Mouse (Mus musculus) thymus, postnatal 0 days (tissue): ENCODE measurements around the gene Ppil2. TPM values are rescaled to one million over a fixed set of nuclear protein-coding genes. Genes with fewer than 3 reads are reported as not detected.
A peak's percentile ranks its signal among the peaks of the same experiment; 100 is the strongest.

Source experiments
- DNase-seq: peaks from one replicate; pipeline ENCODE4 v3.0.0-alpha.2; 2015; ENCODE audit warnings: low spot score
- polyA plus RNA-seq: library from polyadenylated mRNA; unstranded; fragments of >200 nt; fragmentation: Nextera tagmentation; extraction: Ambion mirVana; gene quantifications from 2 replicates; pipeline ENCODE4 v1.2.1, GENCODE M21; 2015

The Ppil2 gene
- polyA plus RNA-seq: 148 and 150 TPM in 2 replicates

DNA sequence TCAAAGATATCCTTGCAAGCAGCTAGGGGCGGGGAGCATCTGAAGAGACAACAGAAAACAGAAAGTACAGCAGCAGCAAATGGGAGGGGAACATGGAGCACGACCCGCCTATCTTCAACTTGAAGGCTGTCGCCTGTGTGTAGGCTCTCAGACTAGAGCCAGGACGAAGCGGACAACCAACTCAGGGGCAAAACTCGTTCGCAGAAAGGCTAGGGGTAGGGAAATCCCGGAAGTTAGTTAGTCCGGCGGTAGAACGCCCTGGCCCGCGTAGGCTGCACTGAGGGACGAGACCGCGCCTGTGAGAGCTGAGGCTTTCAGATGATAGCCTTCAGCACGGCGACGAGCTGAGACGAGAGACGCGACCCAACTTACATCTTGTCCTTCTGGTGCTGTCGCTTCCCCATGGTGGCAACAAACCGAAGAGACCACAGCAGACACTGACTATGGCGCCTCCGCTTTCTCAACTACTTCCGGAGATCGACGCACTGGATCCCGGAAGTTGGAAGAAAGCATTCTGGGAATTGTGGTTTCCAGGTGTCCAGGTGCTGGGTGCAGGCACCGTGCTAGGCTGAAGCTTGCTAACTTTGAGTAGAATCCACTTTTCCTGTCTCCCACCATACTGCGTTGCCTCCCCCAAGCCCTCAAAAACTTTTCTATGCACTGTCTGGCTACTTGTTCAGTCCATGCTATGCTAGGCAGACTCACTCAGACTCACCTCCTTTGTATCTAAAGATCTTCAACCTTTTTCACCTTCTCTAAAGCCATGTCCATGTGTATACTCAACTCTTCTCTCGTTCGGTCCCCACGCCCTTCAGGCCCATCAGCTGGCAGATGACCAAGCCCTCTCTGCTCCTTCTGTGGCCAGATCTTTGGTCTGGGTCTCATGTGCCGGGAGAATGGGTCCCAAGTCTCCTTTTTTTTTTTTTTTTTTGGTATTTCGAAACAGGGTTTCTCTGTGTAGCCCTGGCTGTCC, at the start of gene Ppil2:
TSS of gene Ppil2 (minus strand) at position 487 of the 973 bp plus-strand sequence.
- peak; percentile 82 for DNase-seq

DNA sequence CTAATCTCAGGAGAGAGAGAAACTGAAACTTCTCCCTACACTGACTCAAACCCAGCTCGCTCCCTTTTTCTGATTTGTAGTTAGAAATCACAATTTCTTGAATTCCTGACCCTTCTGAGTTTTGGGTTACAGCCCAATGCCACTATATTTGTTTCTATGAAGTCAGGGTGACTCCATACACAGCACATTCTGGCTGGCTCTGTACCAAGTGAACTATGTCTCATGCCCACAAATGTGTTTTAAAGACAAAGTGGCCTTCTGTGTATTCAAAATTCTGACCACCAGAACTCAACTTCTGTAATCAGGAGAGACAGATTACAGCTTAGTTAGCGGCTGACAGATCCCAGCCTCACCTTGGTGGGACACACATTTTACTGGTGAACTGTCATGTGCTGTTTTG, 43.3 kb upstream of the Ppil2 start:
- DNase-seq: no peak

DNA sequence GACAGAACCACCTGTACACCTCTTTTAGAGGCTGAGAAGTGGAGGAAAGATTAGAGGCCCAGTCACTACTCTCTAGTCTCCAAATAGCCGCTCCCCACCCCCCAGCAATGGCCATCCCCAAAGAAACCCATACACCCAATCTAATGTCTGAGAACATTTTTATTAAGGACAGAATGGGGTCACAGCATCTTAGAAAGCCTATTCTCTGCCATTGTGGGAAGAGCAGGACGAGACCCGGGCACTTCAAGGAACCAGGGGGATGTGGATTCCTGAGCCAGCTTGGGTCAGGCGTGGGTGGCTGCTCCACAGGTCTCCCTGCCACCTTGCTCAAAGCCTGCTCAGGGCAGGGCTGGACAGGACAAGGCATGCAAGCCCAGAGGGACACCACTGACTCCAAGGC, 40.8 kb upstream of the Ppil2 start:
- no peak for DNase-seq

DNA sequence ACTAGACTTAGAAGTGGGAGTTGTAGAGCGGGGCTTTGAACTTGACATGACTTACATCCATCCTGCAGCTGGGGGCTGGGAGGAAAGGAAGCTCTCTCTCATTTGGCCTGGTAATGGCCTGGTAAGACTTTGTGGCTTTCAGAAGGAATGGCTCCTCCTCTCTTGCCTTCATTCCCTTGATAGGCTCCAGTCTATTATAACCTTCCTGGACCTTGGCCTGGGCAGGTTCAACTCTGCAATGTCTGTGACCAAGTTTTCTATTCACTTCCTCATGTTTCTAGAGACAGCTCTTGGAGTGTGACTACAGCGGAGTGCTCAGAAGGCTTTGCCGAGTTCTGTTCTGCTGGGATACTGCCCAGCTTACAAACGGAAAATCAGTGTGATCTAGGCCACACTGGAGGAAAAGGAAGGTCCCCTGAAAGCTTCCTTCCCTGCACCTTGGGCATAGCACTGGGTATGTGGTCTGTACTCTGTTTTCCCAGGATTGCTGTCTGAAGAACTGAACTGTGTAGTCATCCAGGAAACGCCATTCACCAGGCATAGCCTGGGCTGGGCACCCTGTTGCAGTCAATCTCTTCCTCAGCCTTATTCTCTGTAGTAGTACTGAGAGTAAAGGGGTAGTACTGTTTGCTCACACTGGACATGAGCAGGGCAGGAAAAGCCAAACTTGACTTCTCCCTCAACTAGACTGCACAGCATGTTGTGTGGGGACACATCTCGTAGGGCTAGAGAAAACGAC, 39.6 kb upstream of the Ppil2 start:
- no peak for DNase-seq

DNA sequence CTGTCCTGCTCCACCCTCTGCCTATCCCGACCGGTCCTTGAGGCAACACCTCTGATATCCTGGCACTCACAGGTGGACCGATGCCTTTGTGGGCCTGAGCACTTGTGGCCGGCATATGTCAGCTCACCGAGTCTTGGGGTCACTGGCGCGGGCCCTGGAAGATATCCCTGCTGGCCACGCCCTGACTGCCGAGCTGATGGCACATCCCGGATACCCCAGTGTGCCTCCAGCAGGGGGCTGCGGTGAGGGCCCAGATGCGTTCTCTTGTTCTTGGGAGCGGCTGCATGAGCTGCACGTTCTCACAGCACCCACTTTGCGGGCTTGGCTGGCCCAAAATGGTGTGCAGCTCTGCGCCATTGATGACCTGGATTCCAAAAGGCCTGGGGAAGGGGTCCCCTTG, 37.0 kb upstream of the Ppil2 start:
- DNase-seq: peak; percentile 65

DNA sequence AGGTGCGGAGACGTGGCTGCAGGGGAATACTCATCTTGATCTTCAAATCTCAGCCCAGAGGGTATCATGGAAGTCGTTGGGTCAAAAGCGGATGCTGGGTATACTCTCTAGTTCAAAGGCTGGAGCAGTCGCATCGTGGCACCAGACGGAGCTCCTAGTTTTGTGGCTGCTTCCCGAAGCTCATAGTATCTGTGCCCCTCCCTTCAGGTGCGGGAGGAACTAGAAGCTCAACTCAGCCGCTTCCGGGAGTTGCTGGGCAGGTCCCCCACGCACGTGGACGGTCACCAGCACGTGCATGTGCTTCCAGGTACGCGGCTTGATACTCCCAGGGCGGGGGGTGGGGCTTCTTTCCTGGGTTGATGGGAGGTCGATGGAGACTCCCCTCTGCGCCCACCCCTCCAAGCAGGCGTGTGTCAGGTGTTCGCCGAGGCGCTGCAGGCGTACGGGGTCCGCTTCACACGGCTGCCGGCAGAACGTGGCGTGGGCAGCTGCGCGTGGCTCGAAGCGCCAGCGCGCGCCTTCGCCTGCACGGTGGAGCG, 36.4 kb upstream of the Ppil2 start:
- DNase-seq: peak; percentile 47

DNA sequence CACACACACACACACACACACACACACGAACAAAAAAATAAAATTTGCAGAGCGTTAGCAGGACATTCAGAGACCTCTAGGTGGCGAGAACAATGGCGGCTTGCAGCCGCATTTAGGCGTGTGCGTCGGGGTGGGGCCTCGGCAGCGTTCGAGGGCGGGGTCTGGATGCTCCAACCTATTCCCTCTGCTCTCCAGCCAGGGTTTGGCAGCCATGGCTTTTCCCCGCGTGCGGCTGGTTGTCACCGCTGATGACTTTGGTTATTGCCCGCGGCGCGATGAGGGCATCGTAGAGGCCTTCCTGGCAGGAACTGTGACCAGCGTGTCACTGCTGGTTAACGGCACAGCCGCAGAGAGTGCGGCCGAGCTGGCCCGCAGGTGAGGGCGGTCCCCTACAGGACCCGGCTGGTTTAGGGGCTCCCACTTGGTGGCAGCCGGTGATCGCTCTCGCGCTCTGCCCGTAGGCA, 35.7 kb upstream of the Ppil2 start, which contains the start of gene Ccdc116:
TSS of gene Ccdc116 (minus strand) at position 458 of the 464 bp plus-strand sequence.
- peak; percentile 84 for DNase-seq

DNA sequence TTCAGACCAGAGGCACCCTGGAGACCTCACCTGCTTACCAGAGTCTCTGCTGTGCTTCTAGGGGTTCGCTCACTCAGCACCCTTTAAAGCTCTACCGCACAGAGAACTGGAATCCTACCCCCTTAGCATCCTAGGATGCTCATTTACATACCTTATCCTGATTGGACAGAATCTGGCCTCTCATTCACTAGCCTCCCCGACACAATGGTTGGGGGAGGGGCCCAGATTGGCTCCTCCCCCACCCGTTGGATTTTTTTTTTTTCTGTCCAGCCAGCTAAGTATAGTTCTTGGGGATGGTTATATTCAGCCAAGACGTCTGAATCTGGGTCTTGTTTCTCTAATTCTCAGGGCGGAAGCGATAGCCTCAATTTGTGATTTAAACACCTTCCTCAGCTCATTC, 33.3 kb upstream of the Ppil2 start, which contains the start of gene Ydjc:
TSS of gene Ydjc (plus strand) at position 283 of the 400 bp plus-strand sequence.
- peak; percentile 45 for DNase-seq

DNA sequence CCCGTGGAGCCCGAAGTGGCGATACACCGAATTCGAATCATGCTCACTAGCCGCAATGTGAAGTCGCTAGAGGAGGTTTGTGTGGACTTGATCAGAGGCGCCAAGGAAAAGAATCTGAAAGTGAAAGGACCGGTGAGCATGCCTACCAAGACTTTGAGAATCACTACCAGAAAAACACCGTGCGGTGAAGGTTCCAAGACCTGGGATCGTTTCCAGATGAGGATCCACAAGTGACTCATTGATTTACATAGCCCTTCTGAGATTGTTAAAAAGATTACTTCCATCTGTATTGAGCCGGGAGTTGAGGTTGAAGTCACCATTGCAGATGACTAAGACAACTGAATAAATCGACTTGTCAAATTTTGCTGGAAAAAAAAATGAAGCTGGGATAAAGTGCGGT, 26.3 kb upstream of the Ppil2 start:
- DNase-seq: no peak

DNA sequence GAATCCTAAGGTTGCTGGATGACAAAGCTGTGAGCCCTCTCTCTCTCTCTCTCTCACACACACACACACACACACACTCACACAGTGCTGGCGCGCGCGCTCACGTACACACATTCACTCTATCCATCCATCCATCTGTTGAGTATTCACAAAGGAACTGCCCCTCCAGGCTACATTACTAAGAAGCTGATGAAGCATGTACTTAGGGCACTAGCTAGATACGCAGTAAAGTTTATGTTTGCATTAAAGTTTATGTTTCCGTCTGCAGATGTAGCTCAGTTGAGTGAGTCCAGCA, 21.8 kb upstream of the Ppil2 start:
- no peak for DNase-seq

DNA sequence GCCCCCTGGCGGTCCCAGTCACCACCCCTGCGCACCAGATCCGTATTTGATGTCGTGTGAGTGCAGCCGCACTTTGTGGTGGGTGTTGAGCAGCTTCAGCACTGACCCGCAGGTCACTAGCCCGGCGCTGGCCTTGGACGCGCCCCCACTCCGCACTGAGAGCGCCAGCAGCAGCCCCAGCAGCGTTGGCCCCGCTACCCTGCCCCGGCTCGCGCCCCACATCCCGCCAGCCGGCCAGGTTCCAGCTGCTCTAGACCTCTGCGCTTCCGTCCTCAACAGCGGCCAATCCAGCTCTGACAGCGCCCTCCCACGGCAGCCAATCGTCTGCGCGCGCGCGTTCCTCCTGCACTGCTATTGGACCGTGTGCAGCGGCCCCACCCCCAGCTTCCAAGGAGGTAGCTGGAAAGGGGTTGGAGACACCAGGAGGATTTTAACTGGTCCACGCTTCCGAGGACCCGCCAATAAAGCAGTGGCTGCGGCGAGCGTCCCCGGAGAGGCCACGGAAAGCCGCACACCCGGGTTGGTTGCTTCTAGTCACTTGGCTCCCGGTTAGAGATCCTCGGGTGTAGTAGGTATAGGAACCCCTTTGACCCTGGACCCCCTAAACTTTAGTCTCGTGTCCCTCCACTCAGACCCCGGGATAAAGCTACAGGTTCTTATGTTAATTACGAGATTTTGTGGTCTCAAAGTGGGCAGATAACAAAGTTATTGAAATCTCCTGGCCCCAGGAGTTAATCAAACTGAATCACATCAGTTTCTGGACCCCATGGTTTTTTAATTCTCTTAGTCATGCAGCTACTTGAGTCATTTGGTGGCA, 21.2 kb upstream of the Ppil2 start, which contains the start of gene Sdf2l1:
TSS of gene Sdf2l1 (minus strand) at position 295 of the 817 bp plus-strand sequence.
- peak; percentile 96 for DNase-seq

DNA sequence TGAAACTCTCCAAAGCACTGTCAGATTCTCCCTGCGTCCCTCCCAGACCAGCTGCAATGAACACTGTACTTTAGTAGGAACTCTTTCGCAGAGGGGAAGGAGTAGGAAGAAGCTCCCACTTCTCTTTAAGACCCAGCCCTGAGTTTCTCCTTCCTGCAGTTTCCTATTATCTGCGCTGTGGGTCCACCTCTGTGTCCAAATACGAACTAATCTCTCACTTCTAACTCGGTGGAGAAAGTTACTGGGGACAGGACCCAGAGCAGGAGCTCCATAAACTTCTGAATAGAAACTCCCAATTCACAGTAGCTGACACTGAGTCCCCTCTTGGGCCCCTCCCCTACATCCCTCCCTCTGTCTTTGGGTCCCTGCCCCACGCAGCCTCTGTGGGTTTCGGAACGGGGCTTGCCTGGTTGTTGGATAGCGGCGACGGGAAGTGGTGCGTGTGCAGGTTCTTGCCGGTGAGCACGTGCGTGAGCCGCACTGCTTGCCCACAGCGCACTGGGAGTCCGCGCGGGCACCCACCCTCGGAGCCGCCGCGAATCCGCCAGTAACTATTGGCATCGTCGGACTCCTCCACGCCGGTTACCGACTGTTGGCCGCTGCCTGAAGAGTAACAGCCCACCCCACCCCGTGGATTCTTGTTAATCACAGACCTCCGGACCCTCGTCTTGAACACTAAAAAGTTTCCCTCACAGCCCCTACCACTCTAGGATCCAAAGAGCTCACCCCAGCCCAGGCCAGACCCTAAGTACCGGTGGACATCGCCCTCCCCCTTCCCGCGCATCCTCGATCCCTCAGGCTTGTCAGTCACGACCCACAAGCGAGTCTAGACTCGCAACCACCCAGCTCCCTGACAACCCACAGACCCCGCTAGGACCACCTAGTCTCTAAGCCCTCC, 20.4 kb upstream of the Ppil2 start:
- peak; percentile 48 for DNase-seq

DNA sequence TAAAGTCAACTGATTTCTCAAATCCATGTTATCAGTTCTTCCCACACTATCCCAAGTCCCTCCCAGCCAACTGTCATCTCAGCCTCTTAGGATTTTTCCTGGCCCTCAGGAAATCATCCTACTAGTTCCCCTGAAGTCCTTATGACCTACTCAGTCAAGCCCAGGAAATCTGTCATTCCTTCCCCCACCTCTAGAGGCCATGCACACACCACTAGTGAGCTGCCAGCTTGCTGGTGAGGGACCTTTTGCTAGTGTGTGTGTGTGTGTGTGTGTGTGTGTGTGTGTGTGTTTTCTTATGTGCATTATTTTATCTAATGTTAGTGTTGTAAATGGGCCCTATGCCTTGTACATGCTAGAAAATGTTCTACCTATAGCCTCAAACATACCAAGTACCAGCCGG, 16.2 kb upstream of the Ppil2 start:
- DNase-seq: peak; percentile 60

DNA sequence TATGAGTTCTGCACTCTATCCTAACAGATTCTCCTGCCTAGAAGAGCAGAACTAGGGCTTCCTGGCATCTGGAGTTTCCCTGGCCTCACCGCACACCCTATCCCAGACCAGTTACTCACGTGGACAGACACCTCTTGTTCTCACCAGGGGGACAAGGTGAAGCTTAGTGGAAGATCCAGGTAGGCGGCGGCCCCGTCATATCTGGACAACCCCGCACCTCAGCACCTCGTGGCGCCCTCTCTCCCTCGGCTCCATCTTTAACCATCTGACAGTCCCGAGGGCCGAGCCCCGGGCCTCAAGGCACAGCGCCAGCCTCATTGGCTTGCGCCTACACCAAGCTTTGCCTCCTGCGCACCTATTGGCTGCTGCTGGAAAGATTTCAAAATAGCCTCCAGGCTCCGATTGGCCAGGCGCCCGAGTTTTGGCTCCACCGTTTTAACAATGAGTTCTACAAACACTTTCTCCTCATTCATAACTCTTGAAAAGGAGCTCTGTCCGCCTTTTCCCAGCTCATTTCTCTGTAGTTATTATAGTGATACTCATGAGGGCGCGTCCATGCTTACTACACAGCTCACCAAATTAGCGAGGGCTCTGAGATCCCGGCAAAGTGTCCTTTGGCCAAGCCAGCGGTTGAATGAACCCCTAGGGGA, 13.9 kb upstream of the Ppil2 start, which contains the start of gene 2610318N02Rik:
TSS of gene 2610318N02Rik (minus strand) at position 297 of the 650 bp plus-strand sequence.
- DNase-seq: peak; percentile 89

DNA sequence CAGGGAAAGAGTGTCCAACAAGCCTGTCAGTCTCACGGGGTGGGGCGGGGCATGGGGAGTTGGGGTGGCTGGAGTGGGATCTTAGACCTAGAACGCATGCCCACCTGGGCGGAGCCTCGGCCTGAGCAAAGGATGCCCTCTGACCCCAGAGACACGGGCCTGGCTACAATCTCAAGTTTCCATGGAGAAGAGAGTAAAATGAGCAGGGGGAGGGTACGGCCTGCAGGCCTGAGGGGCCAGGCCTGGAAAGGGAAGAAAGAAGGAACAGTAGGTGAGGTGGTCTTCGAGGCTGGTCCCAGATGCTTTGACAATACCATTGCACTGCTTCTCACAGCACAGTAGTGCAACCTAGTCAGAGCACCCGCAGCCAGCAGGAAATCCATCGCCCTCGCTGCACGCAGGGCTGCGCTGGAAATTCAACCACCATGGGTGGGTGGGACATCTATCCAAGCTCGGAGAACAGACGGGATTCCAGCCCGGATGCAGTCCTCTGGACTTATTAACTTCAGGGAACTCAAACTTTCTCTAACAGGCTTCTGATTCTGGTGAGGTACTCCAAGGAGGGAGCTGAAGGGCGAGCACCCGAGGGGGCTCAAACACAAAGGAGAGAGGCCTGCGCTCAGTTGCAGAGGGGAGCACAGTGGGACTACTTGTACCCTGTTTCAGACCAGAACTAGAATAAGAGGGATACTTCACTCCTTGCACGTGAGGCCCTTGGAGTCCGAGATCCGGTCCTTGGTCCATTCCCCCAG, 13.2 kb upstream of the Ppil2 start:
- DNase-seq: peak; percentile 42

DNA sequence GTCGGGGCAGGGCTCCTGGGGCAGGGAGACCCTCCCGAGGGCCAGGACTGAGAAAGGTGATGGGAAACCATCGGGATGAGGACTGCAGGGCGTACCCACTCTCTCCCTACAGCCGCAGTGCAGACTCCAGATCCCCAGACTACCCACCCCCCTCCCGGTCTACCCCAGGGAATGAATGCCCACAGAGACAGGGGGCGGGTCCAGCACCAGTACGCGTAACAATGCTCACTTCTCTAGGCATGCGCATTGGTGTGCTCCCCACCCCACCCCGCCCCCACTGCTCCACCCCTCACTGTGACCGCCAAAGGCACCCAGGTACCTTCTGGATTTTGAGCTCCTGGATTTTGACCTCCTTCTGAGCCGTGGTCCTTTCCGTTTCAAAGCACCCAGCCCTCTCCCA, 10.5 kb upstream of the Ppil2 start:
- no peak for DNase-seq

DNA sequence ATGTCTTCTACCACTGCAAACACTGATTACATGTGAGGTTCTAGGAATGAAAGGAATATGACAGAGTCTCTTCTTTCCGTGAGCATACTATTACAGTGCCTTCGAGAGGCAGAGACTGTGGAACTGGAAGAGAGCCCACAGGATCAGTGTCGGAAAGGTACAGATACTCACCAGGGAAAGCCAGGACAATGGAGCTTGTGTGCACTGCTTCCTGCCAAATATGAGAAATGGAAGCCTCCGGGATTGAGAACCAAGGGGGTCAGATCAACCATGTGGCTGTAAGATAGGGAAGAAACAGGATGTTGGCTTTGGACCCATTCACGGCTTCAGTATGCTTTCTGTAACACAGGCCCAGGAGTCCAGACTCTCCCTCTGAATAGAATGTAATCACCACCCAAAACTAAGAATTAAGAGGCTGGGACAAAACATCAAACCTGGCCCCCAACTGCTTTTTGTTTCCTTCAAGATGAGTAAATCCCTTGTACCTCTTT, 6.3 kb upstream of the Ppil2 start:
- DNase-seq: no peak

DNA sequence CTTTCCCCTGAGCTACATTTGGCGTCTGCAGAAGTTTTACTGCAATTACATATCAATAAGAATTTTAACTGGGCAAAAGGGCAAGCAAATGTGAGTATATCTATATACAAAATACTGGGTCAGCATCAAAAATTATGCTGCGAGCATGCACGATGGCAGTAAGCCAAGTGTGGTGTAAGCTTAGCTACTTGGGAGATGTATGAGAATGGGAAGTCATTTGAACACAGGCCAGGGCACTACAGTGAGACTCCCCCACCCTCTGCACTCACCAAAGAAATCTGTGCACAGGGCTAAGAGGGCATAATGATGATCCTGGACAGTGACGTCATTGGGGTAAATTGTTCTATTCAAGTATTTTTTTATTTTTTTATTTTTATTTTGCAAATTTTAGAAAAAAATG, 6.5 kb downstream of the Ppil2 start:
- DNase-seq: no peak
